Mouse (Mus musculus) olfactory bulb, adult 2 months (tissue): Measurements from ENCODE around the gene Prpf39.

ENCODE experiments used
- CTCF ChIP-seq: fragments of 200-500 bp; IDR thresholded peaks from 2 replicates; pipeline ENCODE4 v1.5.1; 2012; ENCODE audit warnings: low read depth, mild to moderate bottlenecking, low read length, moderate library complexity; ENCODE audit not compliant: insufficient read depth
- POLR2A ChIP-seq: fragments of 200-500 bp; IDR thresholded peaks from 2 replicates; pipeline ENCODE4 v1.6.1; 2012; ENCODE audit warnings: mild to moderate bottlenecking, low read depth, low read length, moderate library complexity; ENCODE audit not compliant: insufficient read depth

GRCm38 (mm10) chr12:65075733-65076310, 39.7 kb downstream of the Prpf39 start:
- TF ChIP-seq CTCF (no peak), POLR2A (no peak)
